Mouse (Mus musculus): ENCODE measurements around the gene Rnf111.
"Not testable (repeated sequence)": the region's sequence is repeated elsewhere in the genome, so short reads cannot be mapped to it uniquely, and the experiment has no call there.

The Rnf111 gene

DNA sequence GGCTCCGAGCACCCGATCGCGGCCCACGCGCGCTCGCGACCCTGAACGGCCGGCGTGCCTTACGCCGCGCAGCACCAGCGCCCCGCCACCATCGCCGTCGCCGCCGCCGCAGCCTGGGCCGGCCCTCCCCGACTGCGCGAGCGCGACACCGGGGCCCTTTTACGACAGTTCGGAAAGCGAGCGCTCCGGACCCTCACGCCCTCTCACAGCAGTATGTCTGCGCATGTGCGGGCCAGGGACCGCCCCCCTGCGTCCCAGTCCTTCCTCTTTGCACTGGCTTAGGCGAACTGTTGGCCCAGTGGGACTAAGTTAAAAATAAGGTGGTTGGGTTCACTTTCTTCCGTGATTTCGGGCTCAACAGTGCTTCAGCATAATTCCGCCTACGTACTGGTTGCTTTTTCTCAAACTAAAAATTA is at the start of gene Rnf111:
TSS of gene Rnf111 (minus strand) at position 100 of the 416 bp plus-strand sequence.
- peak; percentile 93 for DNase-seq (ENCODE audit: low spot score)

DNA sequence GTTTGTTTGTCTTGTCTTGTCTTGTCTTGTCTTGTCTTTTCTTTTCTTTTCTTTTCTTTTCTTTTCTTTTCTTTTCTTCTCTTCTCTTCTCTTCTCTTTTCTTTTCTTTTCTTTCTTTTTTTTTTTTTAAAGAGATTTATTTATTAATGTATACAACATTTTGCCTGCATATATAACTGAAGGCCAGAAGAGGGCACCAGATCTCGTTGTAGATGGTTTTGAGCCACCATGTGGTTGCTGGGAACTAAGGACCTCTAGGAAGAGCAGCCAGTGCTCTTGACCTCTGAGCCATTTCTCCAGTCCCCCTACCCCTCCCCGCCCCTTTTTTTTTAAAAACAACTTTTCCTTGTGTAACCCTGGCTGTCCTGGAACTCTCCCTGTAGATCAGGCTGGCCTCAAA is 48.7 kb upstream of the Rnf111 start:
- not testable (repeated sequence) for DNase-seq (ENCODE audit: low spot score)

DNA sequence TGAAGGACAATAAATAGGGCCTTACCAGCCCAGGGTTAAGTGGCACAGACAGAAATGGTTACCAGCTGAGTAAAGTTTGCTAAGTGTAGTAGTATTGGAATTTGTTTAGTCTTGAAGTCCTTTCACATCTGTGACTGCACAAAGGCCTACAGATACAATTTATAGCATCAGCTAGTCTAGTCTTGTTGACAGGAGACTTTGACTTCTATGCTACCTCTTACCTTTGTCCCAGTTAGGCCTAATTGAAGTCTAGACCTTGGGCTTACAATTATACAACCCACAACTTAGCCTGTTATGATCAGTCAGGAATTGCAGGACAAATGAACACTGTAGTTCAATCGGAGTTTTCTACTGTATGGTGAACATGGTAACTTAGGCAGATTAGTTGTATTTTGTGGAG is 48.0 kb upstream of the Rnf111 start:
- no peak for DNase-seq (ENCODE audit: low spot score)

- DNase-seq (ENCODE audit: low spot score), result no peak
These were observed 44.8 kb upstream of the Rnf111 start for GRCm38 (mm10) chr9:70548304-70548703.

DNA sequence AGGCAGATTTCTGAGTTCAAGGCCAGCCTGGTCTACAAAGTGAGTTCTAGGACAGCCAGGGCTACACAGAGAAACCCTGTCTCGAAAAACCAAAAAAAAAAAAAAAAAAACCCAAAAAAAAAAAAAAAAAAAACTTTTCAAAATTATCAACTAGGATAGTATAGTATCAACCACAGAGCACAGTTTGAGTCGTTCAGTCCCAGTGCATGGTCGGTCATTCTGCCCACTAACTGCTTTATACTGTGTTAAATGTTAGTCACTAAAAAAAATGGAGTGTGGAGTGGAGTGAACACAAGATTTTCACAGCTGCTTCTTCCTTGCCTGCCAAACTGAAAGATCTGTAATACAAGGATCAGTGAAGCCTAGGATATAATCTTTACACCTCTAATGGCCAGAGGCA is 43.1 kb upstream of the Rnf111 start:
- DNase-seq (ENCODE audit: low spot score), result not testable (repeated sequence)

DNA sequence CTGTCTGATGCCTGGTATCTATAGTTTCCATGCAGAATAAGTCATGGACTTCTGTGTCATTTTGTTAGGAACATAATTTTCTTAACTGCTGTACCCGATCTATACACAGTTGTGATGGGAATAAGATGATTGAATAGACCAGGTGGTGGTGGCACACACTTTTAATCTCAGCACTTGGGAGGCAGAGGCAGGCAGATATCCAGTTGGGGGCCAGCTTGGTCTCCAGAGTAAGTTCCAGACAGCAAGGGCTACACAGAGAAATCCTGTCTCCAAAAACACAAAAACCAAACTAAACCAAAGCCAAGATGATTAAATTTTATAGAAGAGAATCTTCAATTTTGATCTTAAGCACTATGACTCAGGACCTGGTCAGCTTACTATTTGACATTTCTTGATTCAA is 41.3 kb upstream of the Rnf111 start:
- DNase-seq (ENCODE audit: low spot score), result no peak

DNA sequence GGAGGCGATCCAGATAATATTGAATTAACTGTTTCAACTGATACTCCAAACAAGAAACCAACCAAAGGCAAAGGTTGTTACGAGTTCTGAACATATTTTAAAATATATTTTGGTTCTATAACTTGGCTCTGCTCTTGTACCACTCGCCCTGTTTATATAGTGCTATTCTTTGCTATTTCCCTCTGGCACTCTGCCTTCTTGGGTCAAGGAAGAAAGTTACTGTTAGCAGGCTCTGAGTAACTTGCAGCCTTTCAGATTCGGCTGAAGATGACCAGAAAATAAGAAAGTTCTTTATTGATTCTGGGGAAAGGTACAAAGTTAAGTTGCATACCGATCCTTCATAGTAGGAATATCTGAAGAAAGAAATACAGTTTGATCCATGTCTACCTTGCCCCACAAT is 40.5 kb upstream of the Rnf111 start:
- DNase-seq (ENCODE audit: low spot score), result no peak

DNA sequence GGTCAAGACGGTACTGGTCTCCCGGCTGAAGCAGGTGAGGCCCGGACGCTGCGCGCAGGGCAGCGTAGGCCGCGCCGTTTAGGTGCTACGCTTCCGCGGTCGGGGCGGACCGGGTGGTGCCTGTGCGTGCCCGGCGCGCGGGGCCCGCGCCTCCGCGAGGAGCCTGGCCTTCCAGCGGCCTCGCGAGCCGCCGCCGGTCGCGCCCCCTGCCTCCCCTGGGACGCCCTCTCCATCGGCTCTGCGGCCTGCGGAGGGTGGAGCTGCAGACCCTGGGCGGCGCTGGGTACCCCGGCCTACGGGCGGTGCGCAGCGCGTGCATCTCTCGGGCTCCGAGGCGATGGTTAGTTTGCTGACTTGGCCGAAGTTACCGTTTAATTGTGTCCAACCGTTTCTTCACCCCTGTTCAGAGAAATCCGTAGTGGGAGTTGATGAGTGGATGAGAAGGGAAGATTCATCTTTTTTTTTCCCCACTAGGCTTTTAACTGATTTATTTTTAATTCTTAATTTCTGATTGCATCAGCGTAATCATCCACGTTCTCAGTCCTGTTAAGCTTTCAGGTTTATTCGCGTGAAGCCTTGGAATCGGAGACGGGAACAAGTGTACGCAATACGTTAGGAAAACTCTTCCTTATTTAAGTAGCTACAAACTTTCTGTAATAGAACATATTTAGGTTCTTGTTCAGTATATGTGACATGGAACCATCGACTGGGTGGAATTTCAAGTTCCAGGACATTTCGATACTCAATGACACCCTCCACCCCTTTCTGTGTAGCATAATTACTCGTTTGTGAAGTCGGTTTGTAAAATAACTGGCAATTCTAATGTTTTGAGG is 39.7 kb upstream of the Rnf111 start:
- DNase-seq (ENCODE audit: low spot score), result no peak

DNA sequence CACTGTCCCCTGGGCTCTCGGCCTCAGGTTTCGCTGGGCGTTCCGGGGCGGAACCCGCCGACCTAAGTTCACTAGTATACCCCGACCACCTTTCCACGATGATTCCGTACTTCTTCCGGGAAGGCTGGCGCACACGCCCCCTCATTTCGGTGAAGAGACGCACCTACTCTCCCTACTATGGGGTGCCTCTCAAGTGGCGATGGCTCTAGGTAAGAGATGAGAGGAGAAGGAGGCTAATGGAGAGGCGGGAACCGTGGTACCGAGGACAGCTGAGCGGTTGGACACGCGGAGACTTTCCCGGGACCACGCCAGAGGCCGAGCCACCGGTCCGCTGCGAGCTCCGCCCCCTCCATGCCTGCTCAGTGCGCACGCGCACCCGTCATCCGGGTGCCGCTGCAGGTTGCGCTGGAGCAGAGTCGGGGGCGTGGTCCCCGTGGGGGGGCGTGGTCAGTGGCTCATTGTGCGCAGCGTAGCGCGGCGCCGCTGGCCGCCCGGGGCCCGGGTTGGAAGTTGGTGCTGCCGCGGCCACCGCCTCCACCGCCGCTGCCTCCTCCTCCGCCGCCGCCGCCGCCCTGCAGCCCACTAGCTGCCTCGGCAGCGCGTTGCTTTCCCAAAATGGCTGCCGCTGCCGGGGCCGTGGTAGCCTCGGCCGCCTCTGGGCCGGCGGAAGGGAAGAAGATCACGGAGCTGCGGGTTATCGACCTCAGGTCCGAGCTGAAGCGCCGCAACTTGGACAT is 38.9 kb upstream of the Rnf111 start, which contains the start of gene Sltm:
TSS of gene Sltm (plus strand) at position 450 of the 737 bp plus-strand sequence.
- DNase-seq (ENCODE audit: low spot score), result peak; percentile 100

- DNase-seq (ENCODE audit: low spot score), result no peak
These were observed 38.1 kb upstream of the Rnf111 start for GRCm38 (mm10) chr9:70541584-70541983.

GRCm38 (mm10) chr9:70533328-70533727 is 29.8 kb upstream of the Rnf111 start:
- no peak for DNase-seq (ENCODE audit: low spot score)

GRCm38 (mm10) chr9:70524366-70524765 is 20.8 kb upstream of the Rnf111 start:
- no peak for DNase-seq (ENCODE audit: low spot score)

DNA sequence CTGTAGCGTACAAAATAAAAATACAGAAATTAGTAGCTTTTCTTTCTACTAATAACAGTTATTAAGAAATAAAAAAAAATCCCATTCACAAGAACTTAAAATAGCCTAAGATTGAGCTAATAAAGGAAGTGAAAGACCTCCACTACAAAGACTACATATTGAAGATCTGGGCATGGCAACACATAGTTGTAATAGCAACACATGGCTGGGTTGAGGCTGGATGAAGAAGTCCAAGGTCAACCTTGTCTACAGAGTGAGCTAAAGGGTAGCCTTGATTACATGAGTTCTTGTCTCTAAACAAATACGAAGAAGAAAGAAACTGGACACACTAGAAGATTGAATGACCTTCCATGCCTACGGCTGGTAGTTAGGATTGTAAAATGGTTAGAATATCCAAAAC is 20.3 kb upstream of the Rnf111 start:
- DNase-seq (ENCODE audit: low spot score), result no peak

- no peak for DNase-seq (ENCODE audit: low spot score)
These were observed 17.1 kb upstream of the Rnf111 start for GRCm38 (mm10) chr9:70520651-70521050.

DNA sequence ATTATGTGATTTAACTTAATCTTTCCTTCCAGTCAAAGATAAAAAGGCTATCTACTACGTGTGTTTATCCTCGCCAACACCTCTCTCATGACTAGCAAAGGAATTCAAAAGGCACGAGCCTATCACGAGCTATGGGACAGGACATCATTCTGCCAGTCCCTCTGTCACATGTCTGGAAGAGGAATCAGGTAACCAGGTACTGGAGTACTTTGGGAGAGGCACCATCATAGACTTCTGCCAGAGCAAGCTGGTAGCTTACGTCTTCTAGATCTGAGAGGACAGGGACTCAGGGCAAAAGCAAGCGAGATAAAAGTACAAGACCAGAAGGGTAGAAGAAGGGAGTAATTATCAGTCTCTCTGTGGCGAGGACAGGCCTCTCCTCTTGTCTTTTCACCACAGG is 8.2 kb upstream of the Rnf111 start:
- no peak for DNase-seq (ENCODE audit: low spot score)

- DNase-seq (ENCODE audit: low spot score), result no peak
These were observed 7.6 kb upstream of the Rnf111 start for GRCm38 (mm10) chr9:70510998-70511583.

GRCm38 (mm10) chr9:70509906-70510525 is 6.5 kb upstream of the Rnf111 start:
- no peak for DNase-seq (ENCODE audit: low spot score)

- DNase-seq (ENCODE audit: low spot score), result no peak
These were observed 3.3 kb upstream of the Rnf111 start for GRCm38 (mm10) chr9:70506787-70507186.

DNA sequence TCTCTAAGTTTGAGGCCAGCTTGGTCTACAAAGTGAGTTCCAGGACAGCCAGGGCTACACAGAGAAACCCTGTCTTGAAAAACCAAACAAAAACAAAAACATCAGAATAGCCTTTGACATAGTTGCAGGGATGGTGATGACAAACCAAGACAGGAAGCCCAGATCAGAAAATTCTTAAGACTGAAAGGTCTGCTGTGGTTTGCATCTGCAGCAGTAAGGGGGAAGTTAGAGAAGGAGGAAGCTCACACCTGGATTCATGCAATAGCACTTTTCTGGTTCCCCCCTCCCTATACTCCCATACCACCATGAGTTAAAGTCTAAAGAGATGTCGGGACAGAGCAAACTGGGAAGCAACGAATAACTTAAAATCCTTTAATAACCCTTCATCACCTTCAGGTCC is 2.7 kb upstream of the Rnf111 start:
- DNase-seq (ENCODE audit: low spot score), result no peak

DNA sequence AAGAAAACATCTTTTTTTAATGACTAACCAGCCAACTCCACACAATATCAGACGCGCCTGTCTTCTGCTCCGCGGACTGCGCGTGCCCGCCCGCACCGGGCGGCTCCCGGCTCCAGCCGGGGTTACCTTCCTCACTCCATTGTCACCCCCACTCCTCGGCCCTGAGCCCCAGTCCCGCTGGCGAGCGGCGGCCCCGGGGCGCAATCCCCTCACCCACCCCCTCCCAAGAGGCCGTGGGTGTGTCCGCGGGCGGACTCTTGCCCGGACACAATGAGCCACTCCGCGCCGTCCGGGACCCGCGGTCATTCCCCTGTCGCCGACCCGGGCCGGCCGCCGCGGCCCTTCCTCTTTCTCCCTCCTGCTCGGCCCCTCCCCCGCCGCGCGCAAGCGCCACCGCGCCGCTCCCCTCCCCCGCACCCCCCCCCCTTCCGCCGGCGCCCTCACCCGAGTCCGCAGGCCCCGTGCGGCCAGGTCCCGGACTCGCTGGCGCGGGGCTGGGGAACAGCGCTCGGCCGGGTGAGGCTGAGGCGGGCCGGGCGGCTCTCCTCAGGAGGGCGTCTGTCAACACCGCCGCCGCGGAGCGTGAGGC is 416 bp downstream of the Rnf111 start:
- DNase-seq (ENCODE audit: low spot score), result peak; percentile 43

DNA sequence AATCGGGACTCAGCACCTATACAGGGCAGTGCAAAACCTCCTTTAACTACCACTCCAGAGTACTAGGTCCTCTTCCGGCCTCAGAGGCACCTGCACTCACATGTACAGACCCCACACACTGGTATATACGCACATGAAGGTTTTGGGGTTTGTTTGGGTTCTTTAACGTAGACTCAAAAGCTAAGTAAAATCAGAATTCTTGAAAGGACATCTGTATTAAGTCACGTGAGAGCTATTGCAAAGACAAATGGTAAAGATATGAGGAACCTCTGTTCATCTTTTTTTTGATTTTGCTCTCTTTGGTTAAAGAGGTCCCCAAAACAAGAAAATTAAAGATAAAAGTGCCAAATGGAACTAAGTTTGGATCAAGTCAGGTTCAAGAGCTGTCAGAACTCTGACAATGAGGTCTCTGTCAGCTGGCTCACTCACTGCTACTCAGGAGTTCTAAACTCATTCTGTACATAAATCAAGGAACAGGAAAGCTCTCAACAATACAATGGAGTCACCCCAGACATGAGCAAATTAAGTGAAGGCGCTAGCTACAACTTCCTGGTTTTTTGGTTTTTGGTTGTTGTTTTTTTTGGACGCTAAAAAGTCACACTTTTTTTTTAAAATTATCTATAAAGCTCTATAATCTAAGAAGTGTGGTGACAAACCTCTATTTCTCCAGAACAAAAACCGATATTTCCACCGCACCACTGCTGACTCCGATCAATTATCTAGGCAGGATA is 1.1 kb downstream of the Rnf111 start:
- DNase-seq (ENCODE audit: low spot score), result no peak
